Mouse (Mus musculus) intestine, embryonic 15.5 days (tissue): ENCODE data around the gene Gpr137c. TPM values are rescaled to one million over a fixed set of nuclear protein-coding genes. Genes with fewer than 3 reads are reported as not detected.

Experiments
- ATAC-seq: fragments of 200-750 bp; cut with Nextera tagmentation; 2 replicates; pipeline ENCODE4 v1.8.0; 2017; ENCODE audit warnings: moderate TSS enrichment, moderate library complexity
- H3K27ac ChIP-seq: fragments of 300-500 bp; sonication (generic); 2 replicates; pipeline ENCODE4 v1.5.1; 2015; ENCODE audit warnings: mild to moderate bottlenecking, inconsistent platforms
- H3K27me3 ChIP-seq: fragments of 300-500 bp; sonication (generic); replicated peaks from 2 replicates; pipeline ENCODE4 v1.6.1; 2015; ENCODE audit warnings: inconsistent platforms
- H3K36me3 ChIP-seq: fragments of 300-500 bp; sonication (generic); 2 replicates; pipeline ENCODE4 v1.6.1; 2015; ENCODE audit warnings: inconsistent platforms
- H3K4me1 ChIP-seq: fragments of 300-500 bp; sonication (generic); replicated peaks from 2 replicates; pipeline ENCODE4 v1.6.1; 2015; ENCODE audit warnings: inconsistent platforms
- H3K4me2 ChIP-seq: fragments of 300-500 bp; sonication (generic); replicated peaks from 2 replicates; pipeline ENCODE4 v1.6.1; 2015; ENCODE audit warnings: mild to moderate bottlenecking, inconsistent platforms
- H3K4me3 ChIP-seq: fragments of 300-500 bp; sonication (generic); replicated peaks from 2 replicates; pipeline ENCODE4 v1.5.1; 2015; ENCODE audit warnings: inconsistent platforms
- H3K9ac ChIP-seq: fragments of 300-500 bp; sonication (generic); 2 replicates; pipeline ENCODE4 v1.6.1; 2015; ENCODE audit warnings: inconsistent platforms
- H3K9me3 ChIP-seq: fragments of 300-500 bp; sonication (generic); 2 replicates; pipeline ENCODE4 v1.6.1; 2016; ENCODE audit warnings: inconsistent platforms
- WGBS: fragments of 180-500 bp; shearing (Covaris S2); methylation state at CpG from one replicate; pipeline ENCODE4 v1.1.7; 2015; 5-methylcytosine and 5-hydroxymethylcytosine counted together
- polyA plus RNA-seq: library from polyadenylated mRNA; unstranded; fragments of >200 nt; fragmentation: Nextera tagmentation; extraction: Ambion mirVana; gene quantifications from 2 replicates; pipeline ENCODE4 v1.2.1, GENCODE M21; 2015

The Gpr137c gene
- 1.4 and 1.5 TPM in 2 replicates for polyA plus RNA-seq

GRCm38 (mm10) chr14:45219281-45220089, at the start of gene Gpr137c:
Gene Gpr137c (plus strand): TSS chr14:45219717.
- Histone ChIP-seq H3K4me1 (no peaks in the 10 kb centered on the region), H3K4me3 (peak within 1 kb of the TSS; percentile 83), H3K36me3 (no peaks in the 10 kb centered on the region), H3K9ac (peak within 1 kb of the TSS; percentile 78), H3K9me3 (no peaks in the 10 kb centered on the region), H3K4me2 (peak within 1 kb of the TSS; percentile 99), H3K27me3 (no peaks in the 10 kb centered on the region), H3K27ac (peak within 1 kb of the TSS; percentile 93)
- ATAC-seq, result peak; percentile 98
- WGBS, result 0% methylated on average over 45 of the region's 86 CpGs

- no peaks in the 10 kb centered on the region for H3K9me3 ChIP-seq
- H3K4me1 ChIP-seq, result 0 out of 2 replicates have a peak, but pooled peaks cover 2% of the 10 kb centered on the region
- no peak overlapping the region for H3K4me3 ChIP-seq
- no peak overlapping the region for H3K4me2 ChIP-seq
- no peak for ATAC-seq
- no peak overlapping the region for H3K27ac ChIP-seq
- H3K9ac ChIP-seq, result no peak overlapping the region
- no peaks in the 10 kb centered on the region for H3K27me3 ChIP-seq
- H3K36me3 ChIP-seq, result no peaks in the 10 kb centered on the region
- WGBS, result 93% methylated on average over 5 of the region's 5 CpGs
Measured at GRCm38 (mm10) chr14:45172260-45172659, 47.3 kb upstream of the Gpr137c start.

- H3K36me3 ChIP-seq, result no peaks in the 10 kb centered on the region
- peak; percentile 32 for ATAC-seq
- 59% methylated on average over 14 of the region's 14 CpGs for WGBS
- H3K4me2 ChIP-seq, result no peak overlapping the region
- H3K27me3 ChIP-seq, result no peaks in the 10 kb centered on the region
- H3K9me3 ChIP-seq, result no peaks in the 10 kb centered on the region
- H3K27ac ChIP-seq, result no peak overlapping the region
- 0 out of 2 replicates have a peak, but pooled peaks cover 2% of the 10 kb centered on the region for H3K4me1 ChIP-seq
- no peak overlapping the region for H3K9ac ChIP-seq
- no peak overlapping the region for H3K4me3 ChIP-seq
Measured at GRCm38 (mm10) chr14:45175012-45175740, 44.3 kb upstream of the Gpr137c start.

GRCm38 (mm10) chr14:45179186-45179585, 40.3 kb upstream of the Gpr137c start:
- 16% methylated on average over 2 of the region's 2 CpGs for WGBS
- no peaks in the 10 kb centered on the region for H3K9me3 ChIP-seq
- ATAC-seq, result peak; percentile 92
- no peak overlapping the region for H3K27ac ChIP-seq
- no peaks in the 10 kb centered on the region for H3K27me3 ChIP-seq
- no peak overlapping the region for H3K4me2 ChIP-seq
- no peaks in the 10 kb centered on the region for H3K36me3 ChIP-seq
- H3K9ac ChIP-seq, result no peak overlapping the region
- no peak overlapping the region for H3K4me3 ChIP-seq
- H3K4me1 ChIP-seq, result 0 out of 2 replicates have a peak, but pooled peaks cover 2% of the 10 kb centered on the region

GRCm38 (mm10) chr14:45179606-45180005, 39.9 kb upstream of the Gpr137c start:
- peak; percentile 26; the same call in 1 of the 2 replicates for ATAC-seq
- Histone ChIP-seq H3K4me3 (no peak overlapping the region), H3K36me3 (no peaks in the 10 kb centered on the region), H3K9me3 (no peaks in the 10 kb centered on the region), H3K27me3 (no peaks in the 10 kb centered on the region), H3K4me1 (0 out of 2 replicates have a peak, but pooled peaks cover 2% of the 10 kb centered on the region), H3K9ac (no peak overlapping the region), H3K27ac (no peak overlapping the region), H3K4me2 (no peak overlapping the region)
- WGBS, result 57% methylated on average over 2 of the region's 2 CpGs

GRCm38 (mm10) chr14:45181611-45182010, 37.9 kb upstream of the Gpr137c start:
- WGBS, result 73% methylated on average over 4 of the region's 4 CpGs
- H3K4me1 ChIP-seq, result no peaks in the 10 kb centered on the region
- H3K9me3 ChIP-seq, result no peaks in the 10 kb centered on the region
- H3K4me3 ChIP-seq, result no peak overlapping the region
- no peaks in the 10 kb centered on the region for H3K27me3 ChIP-seq
- ATAC-seq, result no peak
- no peak overlapping the region for H3K27ac ChIP-seq
- H3K4me2 ChIP-seq, result no peak overlapping the region
- no peaks in the 10 kb centered on the region for H3K36me3 ChIP-seq
- no peak overlapping the region for H3K9ac ChIP-seq

GRCm38 (mm10) chr14:45190999-45191398, 28.5 kb upstream of the Gpr137c start:
- Histone ChIP-seq H3K9ac (no peak overlapping the region), H3K4me3 (no peak overlapping the region), H3K27ac (no peak overlapping the region), H3K4me2 (no peak overlapping the region), H3K9me3 (no peaks in the 10 kb centered on the region), H3K27me3 (no peaks in the 10 kb centered on the region), H3K4me1 (no peaks in the 10 kb centered on the region), H3K36me3 (no peaks in the 10 kb centered on the region)
- WGBS, result 81% methylated on average over 2 of the region's 2 CpGs
- no peak for ATAC-seq

- H3K36me3 ChIP-seq, result no peaks in the 10 kb centered on the region
- no peak overlapping the region for H3K4me2 ChIP-seq
- no peak overlapping the region for H3K9ac ChIP-seq
- no peaks in the 10 kb centered on the region for H3K27me3 ChIP-seq
- ATAC-seq, result no peak
- H3K9me3 ChIP-seq, result no peaks in the 10 kb centered on the region
- H3K4me1 ChIP-seq, result no peaks in the 10 kb centered on the region
- H3K27ac ChIP-seq, result no peak overlapping the region
- H3K4me3 ChIP-seq, result no peak overlapping the region
Measured at GRCm38 (mm10) chr14:45200607-45201006, 18.9 kb upstream of the Gpr137c start.

- Histone ChIP-seq H3K36me3 (no peaks in the 10 kb centered on the region), H3K27ac (no peak overlapping the region), H3K4me3 (no peak overlapping the region), H3K4me1 (no peaks in the 10 kb centered on the region), H3K9me3 (no peaks in the 10 kb centered on the region), H3K9ac (no peak overlapping the region), H3K27me3 (no peaks in the 10 kb centered on the region), H3K4me2 (no peak overlapping the region)
- ATAC-seq, result no peak
- WGBS, result 73% methylated on average over 4 of the region's 4 CpGs
Measured at GRCm38 (mm10) chr14:45210683-45211082, 8.8 kb upstream of the Gpr137c start.

GRCm38 (mm10) chr14:45211431-45211830, 8.1 kb upstream of the Gpr137c start:
- no peak overlapping the region for H3K9ac ChIP-seq
- WGBS, result 93% methylated on average over 1 of the region's 1 CpGs
- H3K4me1 ChIP-seq, result no peaks in the 10 kb centered on the region
- H3K4me3 ChIP-seq, result no peak overlapping the region
- H3K36me3 ChIP-seq, result no peaks in the 10 kb centered on the region
- H3K27me3 ChIP-seq, result no peaks in the 10 kb centered on the region
- H3K4me2 ChIP-seq, result no peak overlapping the region
- ATAC-seq, result no peak
- no peaks in the 10 kb centered on the region for H3K9me3 ChIP-seq
- no peak overlapping the region for H3K27ac ChIP-seq

GRCm38 (mm10) chr14:45216711-45217340, 2.7 kb upstream of the Gpr137c start:
- Histone ChIP-seq H3K4me2 (no peak overlapping the region), H3K9me3 (no peaks in the 10 kb centered on the region), H3K4me1 (no peaks in the 10 kb centered on the region), H3K27me3 (no peaks in the 10 kb centered on the region), H3K4me3 (no peak overlapping the region), H3K9ac (no peak overlapping the region), H3K27ac (no peak overlapping the region), H3K36me3 (no peaks in the 10 kb centered on the region)
- no peak for ATAC-seq
- 86% methylated on average over 9 of the region's 9 CpGs for WGBS

GRCm38 (mm10) chr14:45217693-45218092, 1.8 kb upstream of the Gpr137c start:
- ATAC-seq, result no peak
- WGBS, result 82% methylated on average over 4 of the region's 4 CpGs

More at GRCm38 (mm10) chr14:45217693-45218092, 1.8 kb upstream of the Gpr137c start:
- H3K4me3 ChIP-seq, result no peak overlapping the region
- H3K36me3 ChIP-seq, result no peaks in the 10 kb centered on the region
- H3K9me3 ChIP-seq, result no peaks in the 10 kb centered on the region
- H3K4me1 ChIP-seq, result no peaks in the 10 kb centered on the region
- no peak overlapping the region for H3K9ac ChIP-seq
- no peaks in the 10 kb centered on the region for H3K27me3 ChIP-seq
- no peak overlapping the region for H3K4me2 ChIP-seq
- H3K27ac ChIP-seq, result no peak overlapping the region
